22 mouse cellular contexts compared by ENCODE assay signal in the genomic region with DNA sequence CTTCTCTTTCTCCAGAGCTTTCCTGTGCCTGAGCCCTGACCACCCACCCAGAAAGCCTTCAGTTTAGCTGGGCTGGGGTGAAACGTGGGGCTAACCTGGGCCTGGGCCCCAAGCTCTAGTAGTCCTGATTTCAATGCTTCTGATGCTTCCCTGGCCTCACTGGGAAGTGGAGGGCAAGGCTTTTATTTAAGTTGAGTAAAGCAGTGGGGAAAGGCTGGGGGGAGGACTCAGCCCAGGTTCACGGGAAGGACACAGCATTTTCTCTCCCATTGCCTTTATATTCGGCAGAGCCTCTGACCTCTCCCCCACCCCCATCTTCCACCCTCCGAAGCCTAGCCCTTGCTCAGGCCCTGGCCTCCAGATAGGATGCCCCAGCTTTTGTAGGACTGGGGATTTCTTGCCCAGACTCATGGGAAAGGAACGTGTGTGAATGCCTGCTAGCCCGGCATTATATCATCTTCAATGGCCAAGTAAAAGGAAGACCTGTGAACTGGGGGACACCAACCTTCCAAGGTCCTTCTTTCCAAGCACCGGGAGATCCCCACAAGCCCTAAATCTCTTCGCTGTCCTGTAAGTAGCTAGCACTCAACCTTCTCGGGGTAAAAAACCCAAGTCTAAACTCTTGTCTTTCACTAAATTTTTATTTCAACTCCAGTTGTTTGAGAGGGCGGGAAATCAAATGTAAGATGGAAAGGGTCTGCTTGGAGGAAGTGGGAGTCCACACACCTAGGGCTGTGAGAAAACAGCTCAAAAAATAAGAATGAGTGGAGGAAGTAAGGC. TPM values are rescaled to one million over a fixed set of nuclear protein-coding genes. Genes with fewer than 3 reads are reported as not detected.
DNase-seq lines count a peak whose midpoint lies in the region; ATAC-seq lines count a peak whose summit lies in the region.
"Had no signal": no experiment of that assay in that cellular context is flagged by ENCODE, and none has a peak within 500 bp of the region (broad histone marks: within the 10 kb centered on the region; RNA-seq: fewer than 3 reads in every experiment).

No protein-coding gene starts in this region.

- no peaks in the 10 kb centered on the region for H3K36me3 ChIP-seq in intestine, embryonic 14.5 days (ENCODE audit: control insufficient read depth, insufficient read depth, low read length)
- no peaks in the 10 kb centered on the region for H3K36me3 ChIP-seq in intestine, embryonic 15.5 days
- no peaks in the 10 kb centered on the region for H3K36me3 ChIP-seq in embryonic facial prominence, embryonic 11.5 days (replicated peaks; ENCODE audit: control insufficient read depth, insufficient read depth, low read depth, low read length)
- H3K36me3 ChIP-seq in limb, embryonic 10.5 days = no peaks in the 10 kb centered on the region
- no peaks in the 10 kb centered on the region for H3K36me3 ChIP-seq in stomach, embryonic 15.5 days
- H3K36me3 ChIP-seq: liver, embryonic 13.5 days; midbrain, embryonic 10.5 days had no signal

- H3K4me1 ChIP-seq in intestine, embryonic 14.5 days (replicated peaks; ENCODE audit: control insufficient read depth, insufficient read depth, low read length) = peaks cover 42% of the 10 kb centered on the region
- peaks cover 23% of the 10 kb centered on the region for H3K4me1 ChIP-seq in intestine, embryonic 15.5 days (replicated peaks)
- H3K4me1 ChIP-seq in embryonic facial prominence, embryonic 11.5 days (ENCODE audit: control insufficient read depth, insufficient read depth, low read length) = no peaks in the 10 kb centered on the region
- H3K4me1 ChIP-seq in limb, embryonic 10.5 days = peaks cover 79% of the 10 kb centered on the region
- H3K4me1 ChIP-seq in stomach, embryonic 15.5 days = peaks cover 27% of the 10 kb centered on the region
- H3K4me1 ChIP-seq: liver, embryonic 13.5 days had no signal

- ATAC-seq in intestine, embryonic 14.5 days (replicated peaks; ENCODE audit: low FRiP score, low TSS enrichment, low read depth) = no peak
- ATAC-seq in intestine, embryonic 15.5 days = no peak
- ATAC-seq in embryonic facial prominence, embryonic 11.5 days (replicated peaks; ENCODE audit: insufficient number of reproducible peaks, low FRiP score, low TSS enrichment, low read depth) = no peak
- ATAC-seq in stomach, embryonic 15.5 days (ENCODE audit: insufficient read depth, low FRiP score, low read depth) = no peak
- ATAC-seq in granulocyte monocyte progenitor cell, adult 5-6 weeks (replicated peaks; ENCODE audit: poor library complexity, severe bottlenecking) = no peak
- ATAC-seq: forebrain, embryonic 14.5 days; lung, postnatal 0 days had no signal

- no peak overlapping the region for H3K4me3 ChIP-seq in intestine, embryonic 14.5 days (ENCODE audit: low read depth, low read length)
- H3K4me3 ChIP-seq in intestine, embryonic 15.5 days (replicated peaks) = no peak overlapping the region
- H3K4me3 ChIP-seq in embryonic facial prominence, embryonic 11.5 days (ENCODE audit: low read depth, low read length) = no peak overlapping the region
- H3K4me3 ChIP-seq in limb, embryonic 10.5 days = peak overlapping the region; percentile 39; the same call in 1 of the 2 replicates
- no peak overlapping the region for H3K4me3 ChIP-seq in stomach, embryonic 15.5 days (replicated peaks)
- H3K4me3 ChIP-seq: liver, embryonic 13.5 days; midbrain, embryonic 10.5 days; myocyte had no signal

- no peak for DNase-seq in intestine, embryonic 14.5 days (ENCODE audit: low spot score)
- peak; percentile 0 for DNase-seq in embryonic facial prominence, embryonic 11.5 days (ENCODE audit: low spot score)
- DNase-seq in limb, embryonic 10.5 days (ENCODE audit: low spot score) = peak; percentile 50
- no peak for DNase-seq in heart, adult 11 months
- DNase-seq in urinary bladder, postnatal 4 days (ENCODE audit: low spot score in 2 of 2) = no peak
- DNase-seq: adrenal gland, adult 2 months; liver, embryonic 13.5 days; thymus, postnatal 14 days had no signal

- no peaks in the 10 kb centered on the region for H3K9me3 ChIP-seq in intestine, embryonic 14.5 days (ENCODE audit: control insufficient read depth, low read length)
- no peaks in the 10 kb centered on the region for H3K9me3 ChIP-seq in intestine, embryonic 15.5 days
- H3K9me3 ChIP-seq in embryonic facial prominence, embryonic 11.5 days (replicated peaks; ENCODE audit: control insufficient read depth, low read length) = no peaks in the 10 kb centered on the region
- H3K9me3 ChIP-seq in limb, embryonic 10.5 days (replicated peaks) = no peaks in the 10 kb centered on the region
- H3K9me3 ChIP-seq in stomach, embryonic 15.5 days = no peaks in the 10 kb centered on the region
- H3K9me3 ChIP-seq: liver, embryonic 13.5 days; midbrain, embryonic 10.5 days had no signal

- H3K9ac ChIP-seq in intestine, embryonic 14.5 days (ENCODE audit: low read length) = peak overlapping the region; percentile 25; the same call in 1 of the 2 replicates
- no peak overlapping the region for H3K9ac ChIP-seq in intestine, embryonic 15.5 days
- H3K9ac ChIP-seq in embryonic facial prominence, embryonic 11.5 days (replicated peaks; ENCODE audit: low read length) = no peak overlapping the region
- no peak overlapping the region for H3K9ac ChIP-seq in stomach, embryonic 15.5 days
- H3K9ac ChIP-seq: liver, embryonic 13.5 days had no signal

- H3K27ac ChIP-seq in intestine, embryonic 14.5 days (ENCODE audit: low read depth) = peak overlapping the region; percentile 0; the same call in 1 of the 2 replicates
- no peak overlapping the region for H3K27ac ChIP-seq in intestine, embryonic 15.5 days
- no peak overlapping the region for H3K27ac ChIP-seq in embryonic facial prominence, embryonic 11.5 days (replicated peaks; ENCODE audit: low read depth, low read length)
- H3K27ac ChIP-seq in limb, embryonic 10.5 days = peak overlapping the region; percentile 57
- H3K27ac ChIP-seq in stomach, embryonic 15.5 days = peak overlapping the region; percentile 85
- H3K27ac ChIP-seq: kidney, postnatal 0 days; liver, embryonic 13.5 days; midbrain, embryonic 10.5 days had no signal

- H3K4me2 ChIP-seq in intestine, embryonic 14.5 days (ENCODE audit: low read length) = peak overlapping the region; percentile 36
- H3K4me2 ChIP-seq in intestine, embryonic 15.5 days (replicated peaks) = no peak overlapping the region
- H3K4me2 ChIP-seq in embryonic facial prominence, embryonic 11.5 days (ENCODE audit: low read depth, low read length) = no peak overlapping the region
- peak overlapping the region; percentile 26 for H3K4me2 ChIP-seq in stomach, embryonic 15.5 days
- H3K4me2 ChIP-seq: liver, embryonic 13.5 days had no signal

- WGBS in intestine, embryonic 14.5 days = 27% methylated on average over 10 of the region's 10 CpGs
- 36% methylated on average over 10 of the region's 10 CpGs for WGBS in intestine, embryonic 15.5 days
- WGBS in embryonic facial prominence, embryonic 11.5 days = 8% methylated on average over 10 of the region's 10 CpGs
- WGBS in limb, embryonic 10.5 days = 9% methylated on average over 10 of the region's 10 CpGs
- WGBS in stomach, embryonic 15.5 days = 29% methylated on average over 10 of the region's 10 CpGs

- peaks cover 32% of the 10 kb centered on the region for H3K27me3 ChIP-seq in intestine, embryonic 14.5 days (replicated peaks; ENCODE audit: control insufficient read depth, insufficient read depth, low read length)
- peaks cover 68% of the 10 kb centered on the region for H3K27me3 ChIP-seq in intestine, embryonic 15.5 days (replicated peaks)
- H3K27me3 ChIP-seq in embryonic facial prominence, embryonic 11.5 days (ENCODE audit: control insufficient read depth, insufficient read depth, low read length) = peaks cover 92% of the 10 kb centered on the region
- H3K27me3 ChIP-seq in limb, embryonic 10.5 days (ENCODE audit: low read depth, poor library complexity, severe bottlenecking) = peaks cover 100% of the 10 kb centered on the region
- peaks cover 5% of the 10 kb centered on the region; the same call in 1 of the 2 replicates for H3K27me3 ChIP-seq in stomach, embryonic 15.5 days (replicated peaks)

RNA-seq across cellular contexts. Expression of a gene that starts 20.2 kb away (rescaled TPM):
- 14.6 and 15.6 TPM in 2 replicates for polyA plus RNA-seq in intestine, embryonic 14.5 days (2014; fragmentation: Nextera tagmentation; extraction: Ambion mirVana)
- polyA plus RNA-seq in intestine, embryonic 15.5 days (2015; fragmentation: Nextera tagmentation; extraction: Ambion mirVana) = 9.5 and 10.6 TPM in 2 replicates
- 1.6 and 1.7 TPM in 2 replicates for polyA plus RNA-seq in embryonic facial prominence, embryonic 11.5 days (2014; fragmentation: Nextera tagmentation; extraction: Ambion mirVana)
- polyA plus RNA-seq in limb, embryonic 10.5 days (2016; fragmentation: Nextera tagmentation; extraction: Ambion mirVana) = 9.1 and 9.8 TPM in 2 replicates
- 16.2 and 17.3 TPM in 2 replicates for polyA plus RNA-seq in stomach, embryonic 15.5 days (2015; fragmentation: Nextera tagmentation; extraction: Ambion mirVana)
- total RNA-seq in granulocyte monocyte progenitor cell, adult 5-6 weeks (2014; fragmentation: Nextera tagmentation) = not detected in 2 replicates
- not detected in 2 replicates for total RNA-seq in granulocyte monocyte progenitor cell, adult 5-6 weeks (2017)
- total RNA-seq: heart, adult 8-10 months; heart, postnatal 25 days; layer of hippocampus, postnatal 10 days; left cerebral cortex, postnatal 36 days had no signal
- polyA plus RNA-seq: forebrain, embryonic 14.5 days; midbrain, embryonic 10.5 days had no signal

RNA-seq across cellular contexts. Expression of a gene that starts 40.8 kb away (rescaled TPM):
- polyA plus RNA-seq in intestine, embryonic 14.5 days (2014; fragmentation: Nextera tagmentation; extraction: Ambion mirVana) = 6.1 and 9.6 TPM in 2 replicates
- polyA plus RNA-seq in intestine, embryonic 15.5 days (2015; fragmentation: Nextera tagmentation; extraction: Ambion mirVana) = 5.7 and 6.1 TPM in 2 replicates
- polyA plus RNA-seq in embryonic facial prominence, embryonic 11.5 days (2014; fragmentation: Nextera tagmentation; extraction: Ambion mirVana) = 0.17 and 0.43 TPM in 2 replicates
- polyA plus RNA-seq in limb, embryonic 10.5 days (2016; fragmentation: Nextera tagmentation; extraction: Ambion mirVana) = 10.1 and 10.2 TPM in 2 replicates
- polyA plus RNA-seq in stomach, embryonic 15.5 days (2015; fragmentation: Nextera tagmentation; extraction: Ambion mirVana) = 2.6 and 4.7 TPM in 2 replicates
- total RNA-seq in granulocyte monocyte progenitor cell, adult 5-6 weeks (2014; fragmentation: Nextera tagmentation) = not detected in 2 replicates
- not detected in 2 replicates for total RNA-seq in granulocyte monocyte progenitor cell, adult 5-6 weeks (2017)
- total RNA-seq: heart, postnatal 25 days; layer of hippocampus, postnatal 10 days; left cerebral cortex, postnatal 36 days had no signal
- polyA plus RNA-seq: forebrain, embryonic 14.5 days; lung, postnatal 0 days; midbrain, embryonic 10.5 days had no signal

RNA-seq across cellular contexts. Expression of a gene that starts 48.5 kb away (rescaled TPM):
- 9.5 and 11.9 TPM in 2 replicates for polyA plus RNA-seq in intestine, embryonic 14.5 days (2014; fragmentation: Nextera tagmentation; extraction: Ambion mirVana)
- 6.2 and 7.0 TPM in 2 replicates for polyA plus RNA-seq in intestine, embryonic 15.5 days (2015; fragmentation: Nextera tagmentation; extraction: Ambion mirVana)
- not detected in 2 replicates for polyA plus RNA-seq in embryonic facial prominence, embryonic 11.5 days (2014; fragmentation: Nextera tagmentation; extraction: Ambion mirVana)
- 5.1 and 6.0 TPM in 2 replicates for polyA plus RNA-seq in limb, embryonic 10.5 days (2016; fragmentation: Nextera tagmentation; extraction: Ambion mirVana)
- polyA plus RNA-seq in stomach, embryonic 15.5 days (2015; fragmentation: Nextera tagmentation; extraction: Ambion mirVana) = 1.4 and 1.9 TPM in 2 replicates
- total RNA-seq in granulocyte monocyte progenitor cell, adult 5-6 weeks (2014; fragmentation: Nextera tagmentation) = not detected in 2 replicates
- not detected in 2 replicates for total RNA-seq in granulocyte monocyte progenitor cell, adult 5-6 weeks (2017)
- total RNA-seq: heart, adult 8-10 months; heart, postnatal 25 days; layer of hippocampus, postnatal 10 days; left cerebral cortex, postnatal 36 days had no signal
- polyA plus RNA-seq: brain, embryonic 14.5 days; embryonic facial prominence, embryonic 14.5 days; forebrain, embryonic 14.5 days; lung, postnatal 0 days; midbrain, embryonic 10.5 days had no signal

Comparison
In these comparisons a context has a peak if more than half of its experiments do, and no peak if none do; other contexts are left out.
1. H3K27ac ChIP-seq: peak in intestine, embryonic 14.5 days (single experiment), limb, embryonic 10.5 days (single experiment) and stomach, embryonic 15.5 days (single experiment); none in intestine, embryonic 15.5 days (single experiment) and embryonic facial prominence, embryonic 11.5 days (single experiment).
2. H3K4me2 ChIP-seq: peak in intestine, embryonic 14.5 days (single experiment) and stomach, embryonic 15.5 days (single experiment); none in intestine, embryonic 15.5 days (single experiment) and embryonic facial prominence, embryonic 11.5 days (single experiment).
3. DNase-seq: peak in embryonic facial prominence, embryonic 11.5 days (single experiment) and limb, embryonic 10.5 days (single experiment); none in intestine, embryonic 14.5 days (single experiment), heart, adult 11 months (single experiment) and urinary bladder, postnatal 4 days (0 of 2).